Mouse (Mus musculus): ENCODE measurements around the gene Dcst1. TPM values are rescaled to one million over a fixed set of nuclear protein-coding genes. Genes with fewer than 3 reads are reported as not detected.
A peak's percentile ranks its signal among the peaks of the same experiment; 100 is the strongest.

The Dcst1 gene
- polyA plus RNA-seq, 1 experiment from 2014 or later, result 0.08 TPM

- 90% methylated on average over 8 of the region's 8 CpGs for WGBS
- Histone ChIP-seq H3K4me1 (replicated peaks; ENCODE audit: control insufficient read depth, insufficient read depth, low read length) (peaks cover 14% of the 10 kb centered on the region), H3K4me2 (ENCODE audit: low read depth, low read length, severe bottlenecking) (no peak overlapping the region), H3K9me3 (ENCODE audit: control insufficient read depth, low read length) (no peaks in the 10 kb centered on the region), H3K4me3 (ENCODE audit: low read depth, low read length) (no peak overlapping the region), H3K9ac (ENCODE audit: low read length) (no peak overlapping the region), H3K36me3 (ENCODE audit: control insufficient read depth, insufficient read depth, low read length) (no peaks in the 10 kb centered on the region), H3K27me3 (ENCODE audit: control insufficient read depth, insufficient read depth, low read length) (peaks cover 19% of the 10 kb centered on the region), H3K27ac (ENCODE audit: low read depth, low read length) (no peak overlapping the region)
- ATAC-seq (replicated peaks; ENCODE audit: low FRiP score), result no peak
- DNase-seq (ENCODE audit: low spot score), result no peak
Observed at GRCm38 (mm10) chr3:89325882-89326281, 39.2 kb downstream of the Dcst1 start.

- H3K4me2 ChIP-seq (ENCODE audit: low read depth, low read length, severe bottlenecking), result peak within 1 kb of the TSS; percentile 88
- peaks cover 27% of the 10 kb centered on the region for H3K4me1 ChIP-seq (replicated peaks; ENCODE audit: control insufficient read depth, insufficient read depth, low read length)
- no peak within 1 kb of the TSS for H3K27ac ChIP-seq (ENCODE audit: low read depth, low read length)
- H3K36me3 ChIP-seq (ENCODE audit: control insufficient read depth, insufficient read depth, low read length), result no peaks in the 10 kb centered on the region
- peaks cover 51% of the 10 kb centered on the region for H3K27me3 ChIP-seq (ENCODE audit: control insufficient read depth, insufficient read depth, low read length)
- no peaks in the 10 kb centered on the region for H3K9me3 ChIP-seq (ENCODE audit: control insufficient read depth, low read length)
- DNase-seq (ENCODE audit: low spot score) (peak; percentile 86), ATAC-seq (replicated peaks; ENCODE audit: low FRiP score) (peak; percentile 53)
- peak within 1 kb of the TSS; percentile 59 for H3K9ac ChIP-seq (ENCODE audit: low read length)
- WGBS, result 0% methylated on average over 52 of the region's 53 CpGs
- peak within 1 kb of the TSS; percentile 57 for H3K4me3 ChIP-seq (ENCODE audit: low read depth, low read length)
Observed at GRCm38 (mm10) chr3:89322514-89323165, 42.4 kb downstream of the Dcst1 start, which contains the start of gene Efna3. TSS of gene Efna3 (minus strand) at chr3:89322965.

- H3K9ac ChIP-seq (ENCODE audit: low read length), result peak overlapping the region; percentile 59
- no peak for DNase-seq (ENCODE audit: low spot score)
- H3K4me3 ChIP-seq (ENCODE audit: low read depth, low read length), result peak overlapping the region; percentile 57
- H3K9me3 ChIP-seq (ENCODE audit: control insufficient read depth, low read length), result no peaks in the 10 kb centered on the region
- H3K4me2 ChIP-seq (ENCODE audit: low read depth, low read length, severe bottlenecking), result peak overlapping the region; percentile 88
- no peaks in the 10 kb centered on the region for H3K36me3 ChIP-seq (ENCODE audit: control insufficient read depth, insufficient read depth, low read length)
- WGBS, result under 1% methylated on average over 14 of the region's 14 CpGs
- H3K4me1 ChIP-seq (replicated peaks; ENCODE audit: control insufficient read depth, insufficient read depth, low read length), result peaks cover 27% of the 10 kb centered on the region
- H3K27ac ChIP-seq (ENCODE audit: low read depth, low read length), result no peak overlapping the region
- ATAC-seq (replicated peaks; ENCODE audit: low FRiP score), result peak; percentile 9
- peaks cover 54% of the 10 kb centered on the region for H3K27me3 ChIP-seq (ENCODE audit: control insufficient read depth, insufficient read depth, low read length)
Observed at GRCm38 (mm10) chr3:89322131-89322500, 42.9 kb downstream of the Dcst1 start.

DNA sequence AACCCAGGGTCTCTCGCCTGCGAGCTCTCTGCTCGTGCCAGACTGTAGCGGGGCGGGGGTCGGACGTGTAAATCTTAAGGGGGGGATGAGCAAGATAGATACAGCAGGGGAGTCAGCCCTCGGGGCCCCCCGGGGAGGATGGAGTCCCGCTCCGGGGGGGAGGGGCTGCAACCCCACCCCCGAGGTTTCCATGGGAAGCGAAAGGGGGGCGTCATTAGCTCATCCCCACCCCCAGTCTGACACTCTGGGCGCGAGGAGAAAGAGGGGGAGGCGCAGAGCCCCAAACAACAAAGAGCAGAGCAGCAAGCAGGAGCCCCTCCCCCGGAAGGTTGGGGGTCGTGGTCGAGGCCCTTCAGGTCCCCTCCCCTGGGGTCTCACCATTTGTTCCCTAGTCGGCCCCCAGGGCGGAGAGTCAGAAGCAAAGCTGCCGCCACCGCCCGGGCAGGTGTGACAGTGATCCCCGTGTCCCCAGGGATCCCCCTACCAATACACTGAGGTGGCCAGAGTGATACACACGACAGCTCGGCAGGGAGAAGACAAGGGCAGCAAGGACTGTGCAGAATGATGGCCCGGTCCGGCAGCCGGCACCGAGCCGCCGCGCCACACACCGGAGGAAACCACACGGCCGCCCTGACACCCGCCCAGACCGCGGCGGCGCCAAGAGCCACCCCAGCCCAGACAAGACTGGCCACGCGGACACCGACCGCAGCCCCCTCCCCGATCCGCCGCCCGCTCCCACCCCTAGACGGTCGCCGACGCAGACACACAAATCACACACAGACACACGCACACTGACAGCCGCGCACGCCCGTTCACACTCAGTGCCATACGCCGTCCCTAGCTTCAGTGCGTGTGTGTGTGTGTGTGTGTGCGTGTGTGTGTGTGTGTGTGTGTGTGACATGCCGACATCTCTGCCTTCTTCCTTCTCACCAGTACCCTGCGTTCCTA is 43.6 kb downstream of the Dcst1 start:
- DNase-seq (ENCODE audit: low spot score), result no peak
- Histone ChIP-seq H3K27ac (ENCODE audit: low read depth, low read length) (peak overlapping the region; percentile 25; the same call in 1 of the 2 replicates), H3K4me1 (replicated peaks; ENCODE audit: control insufficient read depth, insufficient read depth, low read length) (peaks cover 27% of the 10 kb centered on the region), H3K9me3 (ENCODE audit: control insufficient read depth, low read length) (no peaks in the 10 kb centered on the region), H3K9ac (ENCODE audit: low read length) (peak overlapping the region; percentile 59), H3K36me3 (ENCODE audit: control insufficient read depth, insufficient read depth, low read length) (no peaks in the 10 kb centered on the region), H3K4me2 (ENCODE audit: low read depth, low read length, severe bottlenecking) (peak overlapping the region; percentile 88), H3K4me3 (ENCODE audit: low read depth, low read length) (peak overlapping the region; percentile 57), H3K27me3 (ENCODE audit: control insufficient read depth, insufficient read depth, low read length) (peaks cover 54% of the 10 kb centered on the region)
- WGBS, result 1% methylated on average over 65 of the region's 66 CpGs
- 0 out of 2 replicates have a peak, but pooled peaks have one; percentile 7 for ATAC-seq (replicated peaks; ENCODE audit: low FRiP score)

DNA sequence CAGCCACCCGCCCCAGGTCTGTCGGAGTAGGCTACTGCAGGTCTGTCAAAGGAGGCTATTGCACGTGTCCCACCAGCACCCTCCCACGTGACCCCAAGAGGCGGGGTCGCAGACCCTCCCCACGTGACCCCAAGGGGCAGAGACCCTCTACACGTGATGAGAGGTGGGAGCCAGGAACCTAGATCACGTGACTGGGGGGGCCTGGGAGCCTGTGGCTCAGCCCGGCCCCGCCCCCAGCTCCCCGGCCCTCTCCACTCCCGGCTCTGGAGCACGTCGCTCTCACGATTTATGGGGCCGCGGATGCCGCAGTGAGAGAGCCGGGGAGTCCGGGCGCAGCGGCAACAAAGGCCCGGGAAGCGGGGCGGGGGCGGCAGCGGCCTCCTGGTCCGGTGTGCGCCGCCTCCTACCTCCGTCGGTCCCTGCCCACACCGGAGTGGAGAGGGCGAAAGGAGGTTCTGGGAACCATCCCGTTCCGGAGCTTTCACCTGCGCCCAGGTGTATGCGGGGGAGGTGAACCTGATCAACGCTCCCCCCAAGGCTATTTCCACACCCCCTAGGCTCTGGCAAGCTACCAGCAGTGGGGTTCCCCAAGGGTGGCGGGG is 44.4 kb downstream of the Dcst1 start:
- peaks cover 61% of the 10 kb centered on the region for H3K27me3 ChIP-seq (ENCODE audit: control insufficient read depth, insufficient read depth, low read length)
- peaks cover 33% of the 10 kb centered on the region for H3K4me1 ChIP-seq (replicated peaks; ENCODE audit: control insufficient read depth, insufficient read depth, low read length)
- ATAC-seq (replicated peaks; ENCODE audit: low FRiP score) (no peak; the same call in 1 of the 2 replicates), DNase-seq (ENCODE audit: low spot score) (peak; percentile 81)
- no peaks in the 10 kb centered on the region for H3K9me3 ChIP-seq (ENCODE audit: control insufficient read depth, low read length)
- H3K27ac ChIP-seq (ENCODE audit: low read depth, low read length), result peak overlapping the region; percentile 25; the same call in 1 of the 2 replicates
- H3K4me2 ChIP-seq (ENCODE audit: low read depth, low read length, severe bottlenecking), result peak overlapping the region; percentile 88
- H3K36me3 ChIP-seq (ENCODE audit: control insufficient read depth, insufficient read depth, low read length), result no peaks in the 10 kb centered on the region
- H3K9ac ChIP-seq (ENCODE audit: low read length), result peak overlapping the region; percentile 59
- under 1% methylated on average over 40 of the region's 41 CpGs for WGBS
- peak overlapping the region; percentile 57 for H3K4me3 ChIP-seq (ENCODE audit: low read depth, low read length)

DNA sequence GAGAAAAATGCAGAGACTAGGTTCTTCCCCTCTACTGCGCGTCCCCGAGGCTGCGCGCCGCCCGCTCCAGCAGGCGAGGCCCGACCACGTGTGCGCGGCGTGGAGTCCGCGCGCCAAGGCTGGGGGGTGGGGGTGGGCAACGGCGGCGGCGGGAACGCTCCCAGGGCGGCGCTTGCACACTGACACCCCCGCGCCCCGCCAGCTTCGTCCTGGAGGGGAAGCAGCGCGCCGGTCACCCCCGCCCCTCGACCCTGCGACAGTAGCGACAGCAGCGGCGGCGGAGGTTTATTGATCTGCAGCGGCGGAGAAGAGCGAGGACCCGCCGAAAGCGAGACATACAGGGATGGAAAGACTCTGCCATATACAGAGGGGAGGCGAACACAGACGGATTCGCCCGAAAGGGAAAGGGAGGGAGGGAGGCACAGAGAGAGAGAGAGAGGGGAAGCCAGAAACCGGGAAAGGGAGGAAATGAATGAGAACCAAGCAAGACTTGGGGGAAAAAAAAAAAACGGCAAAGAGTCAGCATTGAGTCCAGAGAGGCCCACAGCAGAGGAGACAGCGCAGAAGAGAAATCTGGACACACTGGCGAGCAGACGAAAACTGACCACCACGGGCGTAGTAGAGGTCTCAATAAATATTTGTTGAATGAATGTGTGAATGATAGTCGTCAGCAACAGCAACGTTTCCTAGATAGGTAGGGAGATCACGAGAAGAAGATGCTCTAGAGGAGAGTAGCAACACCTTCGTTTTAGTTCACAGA is 45.3 kb downstream of the Dcst1 start:
- peaks cover 61% of the 10 kb centered on the region for H3K27me3 ChIP-seq (ENCODE audit: control insufficient read depth, insufficient read depth, low read length)
- ATAC-seq (replicated peaks; ENCODE audit: low FRiP score) (no peak), DNase-seq (ENCODE audit: low spot score) (peak; percentile 74)
- H3K4me1 ChIP-seq (replicated peaks; ENCODE audit: control insufficient read depth, insufficient read depth, low read length), result peaks cover 39% of the 10 kb centered on the region
- H3K36me3 ChIP-seq (ENCODE audit: control insufficient read depth, insufficient read depth, low read length), result no peaks in the 10 kb centered on the region
- no peaks in the 10 kb centered on the region for H3K9me3 ChIP-seq (ENCODE audit: control insufficient read depth, low read length)
- WGBS, result 5% methylated on average over 56 of the region's 58 CpGs
- H3K9ac ChIP-seq (ENCODE audit: low read length), result peak overlapping the region; percentile 23; the same call in 1 of the 2 replicates
- no peak overlapping the region for H3K27ac ChIP-seq (ENCODE audit: low read depth, low read length)
- H3K4me3 ChIP-seq (ENCODE audit: low read depth, low read length), result peak overlapping the region; percentile 57
- H3K4me2 ChIP-seq (ENCODE audit: low read depth, low read length, severe bottlenecking), result peak overlapping the region; percentile 88

GRCm38 (mm10) chr3:89318971-89319590 is 46.0 kb downstream of the Dcst1 start:
- peak overlapping the region; percentile 88 for H3K4me2 ChIP-seq (ENCODE audit: low read depth, low read length, severe bottlenecking)
- peak overlapping the region; percentile 57 for H3K4me3 ChIP-seq (ENCODE audit: low read depth, low read length)
- no peak overlapping the region for H3K27ac ChIP-seq (ENCODE audit: low read depth, low read length)
- H3K4me1 ChIP-seq (replicated peaks; ENCODE audit: control insufficient read depth, insufficient read depth, low read length), result peaks cover 39% of the 10 kb centered on the region
- no peaks in the 10 kb centered on the region for H3K9me3 ChIP-seq (ENCODE audit: control insufficient read depth, low read length)
- no peaks in the 10 kb centered on the region for H3K36me3 ChIP-seq (ENCODE audit: control insufficient read depth, insufficient read depth, low read length)
- DNase-seq (ENCODE audit: low spot score) (no peak), ATAC-seq (replicated peaks; ENCODE audit: low FRiP score) (no peak)
- peaks cover 61% of the 10 kb centered on the region for H3K27me3 ChIP-seq (ENCODE audit: control insufficient read depth, insufficient read depth, low read length)
- 6% methylated on average over 21 of the region's 21 CpGs for WGBS
- H3K9ac ChIP-seq (ENCODE audit: low read length), result peak overlapping the region; percentile 23; the same call in 1 of the 2 replicates
